Mouse (Mus musculus) liver, embryonic 12.5 days (tissue): ENCODE measurements around the gene Ubxn4. TPM values are rescaled to one million over a fixed set of nuclear protein-coding genes. Genes with fewer than 3 reads are reported as not detected.
"Not testable (repeated sequence)": the region's sequence is repeated elsewhere in the genome, so short reads cannot be mapped to it uniquely, and the experiment has no call there.

Source experiments
- ATAC-seq: fragments of 200-750 bp; cut with Nextera tagmentation; 2 replicates; pipeline ENCODE4 v1.8.0; 2017; ENCODE audit warnings: moderate number of reproducible peaks, mild to moderate bottlenecking, moderate library complexity
- H3K27ac ChIP-seq: fragments of 300-500 bp; sonication (generic); 2 replicates; pipeline ENCODE4 v1.5.1; 2016; ENCODE audit warnings: mild to moderate bottlenecking
- H3K27me3 ChIP-seq: fragments of 300-500 bp; sonication (generic); replicated peaks from 2 replicates; pipeline ENCODE4 v1.6.1; 2016; ENCODE audit warnings: mild to moderate bottlenecking, moderate library complexity
- H3K36me3 ChIP-seq: fragments of 300-500 bp; sonication (generic); 2 replicates; pipeline ENCODE4 v1.6.1; 2016; ENCODE audit warnings: mild to moderate bottlenecking, moderate library complexity
- H3K4me1 ChIP-seq: fragments of 300-500 bp; sonication (generic); 2 replicates; pipeline ENCODE4 v1.6.1; 2016
- H3K4me2 ChIP-seq: fragments of 300-500 bp; sonication (generic); 2 replicates; pipeline ENCODE4 v1.6.1; 2016; ENCODE audit warnings: mild to moderate bottlenecking, moderate library complexity
- H3K4me3 ChIP-seq: fragments of 300-500 bp; sonication (generic); 2 replicates; pipeline ENCODE4 v1.5.1; 2016; ENCODE audit warnings: mild to moderate bottlenecking, moderate library complexity
- H3K9ac ChIP-seq: fragments of 300-500 bp; sonication (generic); 2 replicates; pipeline ENCODE4 v1.6.1; 2016; ENCODE audit warnings: mild to moderate bottlenecking, moderate library complexity
- H3K9me3 ChIP-seq: fragments of 300-500 bp; sonication (generic); replicated peaks from 2 replicates; pipeline ENCODE4 v1.6.1; 2016; ENCODE audit warnings: mild to moderate bottlenecking, moderate library complexity
- WGBS: fragments of 180-500 bp; shearing (Covaris S2); methylation state at CpG from one replicate; pipeline ENCODE4 v1.1.7; 2016; ENCODE audit not compliant: insufficient replicate concordance; 5-methylcytosine and 5-hydroxymethylcytosine counted together
- polyA plus RNA-seq: library from polyadenylated mRNA; unstranded; fragments of >200 nt; fragmentation: Nextera tagmentation; extraction: Ambion mirVana; gene quantifications from 2 replicates; pipeline ENCODE4 v1.2.1, GENCODE M21; 2016

Ubxn4 gene
- polyA plus RNA-seq, 1 experiment from 2014 or later, result 43.1 TPM

DNA sequence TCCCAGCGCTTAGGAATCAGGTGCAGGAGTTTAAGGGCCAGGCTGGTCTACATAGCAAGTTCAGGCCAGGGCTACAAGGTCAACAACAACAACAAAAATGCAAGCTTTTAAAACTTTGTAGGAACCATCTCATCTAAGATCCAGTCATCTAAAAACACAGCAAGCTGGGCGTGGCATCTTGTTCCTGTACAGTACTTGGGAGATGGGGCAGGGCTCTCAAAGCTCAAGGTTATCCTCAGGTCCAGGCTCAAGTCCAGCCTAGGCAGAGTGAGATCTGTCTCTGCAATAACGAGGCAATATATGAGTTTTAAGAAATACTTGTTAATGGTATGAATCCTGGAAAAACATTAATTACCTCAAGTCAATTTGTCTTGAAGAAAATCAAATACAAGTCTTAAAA lies 34.8 kb downstream of the Ubxn4 start:
- peaks cover 6% of the 10 kb centered on the region for H3K4me1 ChIP-seq
- no peaks in the 10 kb centered on the region for H3K9me3 ChIP-seq
- no peak overlapping the region for H3K27ac ChIP-seq
- no peaks in the 10 kb centered on the region for H3K27me3 ChIP-seq
- no peak overlapping the region for H3K4me2 ChIP-seq
- no peak overlapping the region for H3K9ac ChIP-seq
- H3K4me3 ChIP-seq, result no peak overlapping the region
- WGBS, result 85% methylated on average over 3 of the region's 3 CpGs
- ATAC-seq, result no peak
- peaks cover 75% of the 10 kb centered on the region for H3K36me3 ChIP-seq

DNA sequence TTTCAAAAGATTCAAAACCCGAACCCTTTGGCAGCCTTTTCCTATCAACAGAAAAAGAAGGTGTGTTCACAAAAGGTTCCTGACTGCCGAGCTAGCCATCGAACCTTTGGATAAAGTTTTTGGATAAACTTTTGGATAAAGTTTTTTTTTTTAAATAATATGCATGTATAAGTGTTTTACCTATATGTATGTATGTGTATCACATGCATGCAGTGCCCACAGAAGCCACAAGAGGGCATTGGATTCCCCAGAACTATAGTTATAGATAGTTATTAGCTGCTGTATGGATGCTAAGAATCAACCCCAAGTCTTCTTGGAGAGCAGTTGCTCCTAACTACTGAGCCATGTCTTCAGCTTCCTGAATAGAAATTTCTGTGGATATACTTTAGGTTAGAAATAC lies 38.0 kb downstream of the Ubxn4 start:
- no peak overlapping the region for H3K4me3 ChIP-seq
- no peak overlapping the region for H3K9ac ChIP-seq
- H3K27ac ChIP-seq, result no peak overlapping the region
- H3K27me3 ChIP-seq, result no peaks in the 10 kb centered on the region
- no peak for ATAC-seq
- H3K4me2 ChIP-seq, result no peak overlapping the region
- no peaks in the 10 kb centered on the region for H3K4me1 ChIP-seq
- no peaks in the 10 kb centered on the region for H3K9me3 ChIP-seq
- H3K36me3 ChIP-seq, result peaks cover 44% of the 10 kb centered on the region
- 79% methylated on average over 3 of the region's 3 CpGs for WGBS

DNA sequence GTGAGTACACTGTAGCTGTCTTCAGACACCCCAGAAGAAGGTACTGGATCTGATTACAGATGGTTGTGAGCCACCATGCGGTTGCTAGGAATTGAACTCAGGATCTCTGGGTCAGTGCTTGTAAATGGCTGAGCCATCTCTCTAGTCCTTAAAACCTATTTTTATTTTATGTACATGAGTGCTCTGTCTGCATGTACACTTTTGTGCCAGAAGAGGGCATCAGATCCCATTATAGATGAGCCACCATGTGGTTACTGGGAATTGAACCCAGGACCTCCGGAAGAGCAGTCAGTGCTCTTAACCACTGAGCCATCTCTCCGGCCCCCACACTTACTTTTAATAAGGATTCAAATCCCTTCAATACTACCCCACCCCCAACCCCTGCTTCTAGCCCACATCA lies 39.2 kb downstream of the Ubxn4 start:
- Histone ChIP-seq H3K4me2 (no peak overlapping the region), H3K4me1 (no peaks in the 10 kb centered on the region), H3K27me3 (no peaks in the 10 kb centered on the region), H3K27ac (no peak overlapping the region), H3K36me3 (peaks cover 32% of the 10 kb centered on the region), H3K9ac (no peak overlapping the region), H3K9me3 (no peaks in the 10 kb centered on the region), H3K4me3 (no peak overlapping the region)
- no peak for ATAC-seq
- 82% methylated on average over 3 of the region's 3 CpGs for WGBS

DNA sequence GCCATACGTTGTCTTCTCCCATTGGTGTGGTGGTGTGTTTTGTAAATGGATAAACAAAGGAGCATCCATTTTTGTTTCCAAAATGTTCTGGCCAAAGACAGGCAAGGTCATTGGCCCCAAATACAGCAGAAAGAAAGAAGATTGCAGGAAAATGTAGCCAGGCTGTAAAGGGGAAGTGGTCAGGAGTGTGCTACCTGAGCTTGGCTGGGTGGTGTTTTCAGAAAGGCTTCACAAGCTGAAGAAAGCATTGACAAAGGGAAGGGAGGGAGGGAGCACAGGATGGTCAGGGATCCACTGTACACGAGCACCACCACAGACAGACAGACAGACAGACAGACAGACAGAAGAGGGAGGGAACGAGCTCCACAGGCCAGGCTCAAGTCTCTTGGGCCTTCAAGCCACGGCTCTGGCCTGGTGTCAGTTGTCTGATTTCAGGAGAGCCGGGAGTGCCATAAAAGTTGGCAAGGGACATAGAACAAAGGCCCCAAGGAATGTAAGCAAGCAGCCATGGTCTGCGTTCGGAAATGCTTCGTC lies 40.5 kb downstream of the Ubxn4 start:
- H3K4me2 ChIP-seq, result no peak overlapping the region
- no peak overlapping the region for H3K27ac ChIP-seq
- H3K36me3 ChIP-seq, result peaks cover 20% of the 10 kb centered on the region
- no peak for ATAC-seq
- H3K4me1 ChIP-seq, result no peaks in the 10 kb centered on the region
- 79% methylated on average over 8 of the region's 8 CpGs for WGBS
- no peaks in the 10 kb centered on the region for H3K27me3 ChIP-seq
- H3K9me3 ChIP-seq, result no peaks in the 10 kb centered on the region
- H3K4me3 ChIP-seq, result no peak overlapping the region
- no peak overlapping the region for H3K9ac ChIP-seq

DNA sequence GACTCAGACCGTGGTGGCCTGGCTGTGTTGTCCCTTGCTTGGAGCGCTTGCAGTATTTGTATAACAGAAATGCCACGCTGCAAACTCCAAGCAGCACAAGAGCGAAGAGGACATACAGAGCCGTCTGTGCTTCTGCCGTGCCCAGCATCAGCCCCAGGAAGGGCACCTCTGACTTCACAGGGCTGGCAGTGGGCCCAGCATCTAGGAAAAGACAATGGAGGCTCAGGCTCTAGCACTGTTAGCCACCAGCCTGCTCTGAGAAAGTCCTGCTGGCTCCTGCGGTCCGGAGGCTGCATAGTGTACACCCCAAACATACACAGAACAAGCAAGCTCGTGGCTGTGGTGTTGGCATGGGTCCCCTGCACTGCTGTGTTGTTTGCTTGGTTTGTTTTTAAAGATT lies 41.4 kb downstream of the Ubxn4 start:
- no peak overlapping the region for H3K27ac ChIP-seq
- peaks cover 11% of the 10 kb centered on the region for H3K36me3 ChIP-seq
- 78% methylated on average over 9 of the region's 9 CpGs for WGBS
- H3K9me3 ChIP-seq, result no peaks in the 10 kb centered on the region
- no peak for ATAC-seq
- H3K4me3 ChIP-seq, result no peak overlapping the region
- no peak overlapping the region for H3K9ac ChIP-seq
- no peak overlapping the region for H3K4me2 ChIP-seq
- H3K27me3 ChIP-seq, result no peaks in the 10 kb centered on the region
- H3K4me1 ChIP-seq, result no peaks in the 10 kb centered on the region

DNA sequence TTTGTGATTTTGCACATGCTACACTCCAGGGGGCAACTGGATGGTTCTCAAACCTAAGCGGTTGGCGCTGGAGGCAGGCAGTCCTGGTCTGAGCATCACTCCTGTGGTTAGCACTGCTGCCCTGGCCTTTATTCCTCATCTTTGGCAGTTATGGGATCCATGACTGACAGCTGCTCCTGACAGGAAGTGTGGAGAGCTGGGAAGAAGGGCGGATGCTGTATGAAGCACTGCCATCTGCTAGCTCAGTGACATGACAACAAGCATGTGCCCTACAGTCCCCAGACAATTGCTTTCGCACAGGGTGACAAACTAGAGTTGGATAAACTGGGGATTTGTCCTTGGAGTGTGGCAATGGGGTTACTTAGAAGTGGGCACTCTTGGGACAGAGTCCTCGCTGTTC lies 46.5 kb downstream of the Ubxn4 start:
- H3K27me3 ChIP-seq, result no peaks in the 10 kb centered on the region
- 82% methylated on average over 5 of the region's 5 CpGs for whole genome bisulfite sequencing
- H3K9me3 ChIP-seq, result no peaks in the 10 kb centered on the region
- H3K9ac ChIP-seq, result no peak overlapping the region
- no peak overlapping the region for H3K4me3 ChIP-seq
- H3K4me2 ChIP-seq, result no peak overlapping the region
- H3K36me3 ChIP-seq, result no peaks in the 10 kb centered on the region
- no peak for ATAC-seq
- no peak overlapping the region for H3K27ac ChIP-seq
- H3K4me1 ChIP-seq, result no peaks in the 10 kb centered on the region

DNA sequence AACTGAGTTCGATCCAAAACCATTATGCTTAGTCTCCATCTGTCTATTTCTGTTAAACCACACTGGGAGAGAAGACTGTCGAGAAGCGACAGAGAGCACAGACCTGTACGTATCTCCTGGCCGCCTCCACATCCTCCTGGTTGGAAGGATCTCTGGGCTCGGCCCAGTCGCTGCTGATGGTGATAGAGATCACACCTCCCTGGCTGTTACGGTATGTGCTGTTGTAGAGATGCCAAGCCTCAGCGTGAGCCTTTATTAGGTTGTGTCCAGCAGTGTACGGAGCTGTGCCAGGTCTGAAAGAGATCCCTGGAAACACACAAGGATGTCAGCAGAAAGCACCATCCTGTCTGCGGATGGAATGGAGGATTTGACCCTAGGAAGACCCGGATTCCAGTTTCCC lies 49.8 kb downstream of the Ubxn4 start:
- 74% methylated on average over 12 of the region's 12 CpGs for WGBS

DNA sequence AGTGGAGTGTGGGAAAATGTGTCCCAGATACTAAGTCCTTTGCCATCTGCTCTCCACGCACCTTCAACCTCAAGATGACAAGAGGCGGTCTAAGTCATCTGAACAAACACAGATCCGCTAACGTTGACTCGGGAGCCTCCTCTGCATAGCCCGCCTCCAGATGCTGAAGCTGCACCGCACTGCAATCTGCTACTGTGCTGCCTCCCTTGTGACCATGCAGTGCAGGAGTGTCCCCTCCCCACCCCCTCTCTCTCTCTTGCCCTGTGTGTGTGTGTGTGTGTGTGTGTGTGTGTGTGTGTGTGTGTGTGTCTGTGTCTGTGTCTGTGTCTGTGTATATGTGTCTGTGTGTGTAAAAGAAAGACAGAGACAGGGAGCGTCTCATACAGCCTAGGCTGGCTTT lies 51.5 kb downstream of the Ubxn4 start:
- H3K4me3 ChIP-seq, result no peak overlapping the region
- no peak overlapping the region for H3K27ac ChIP-seq
- no peaks in the 10 kb centered on the region for H3K9me3 ChIP-seq
- 69% methylated on average over 8 of the region's 8 CpGs for WGBS
- no peaks in the 10 kb centered on the region for H3K36me3 ChIP-seq
- no peaks in the 10 kb centered on the region for H3K4me1 ChIP-seq
- H3K27me3 ChIP-seq, result no peaks in the 10 kb centered on the region
- no peak overlapping the region for H3K4me2 ChIP-seq
- no peak for ATAC-seq
- no peak overlapping the region for H3K9ac ChIP-seq

More for the DNA sequence above, 49.8 kb downstream of the Ubxn4 start:
- no peak overlapping the region for H3K4me3 ChIP-seq
- no peaks in the 10 kb centered on the region for H3K36me3 ChIP-seq
- no peak overlapping the region for H3K9ac ChIP-seq
- ATAC-seq, result no peak
- no peaks in the 10 kb centered on the region for H3K9me3 ChIP-seq
- no peak overlapping the region for H3K4me2 ChIP-seq
- no peaks in the 10 kb centered on the region for H3K4me1 ChIP-seq
- no peaks in the 10 kb centered on the region for H3K27me3 ChIP-seq
- no peak overlapping the region for H3K27ac ChIP-seq

DNA sequence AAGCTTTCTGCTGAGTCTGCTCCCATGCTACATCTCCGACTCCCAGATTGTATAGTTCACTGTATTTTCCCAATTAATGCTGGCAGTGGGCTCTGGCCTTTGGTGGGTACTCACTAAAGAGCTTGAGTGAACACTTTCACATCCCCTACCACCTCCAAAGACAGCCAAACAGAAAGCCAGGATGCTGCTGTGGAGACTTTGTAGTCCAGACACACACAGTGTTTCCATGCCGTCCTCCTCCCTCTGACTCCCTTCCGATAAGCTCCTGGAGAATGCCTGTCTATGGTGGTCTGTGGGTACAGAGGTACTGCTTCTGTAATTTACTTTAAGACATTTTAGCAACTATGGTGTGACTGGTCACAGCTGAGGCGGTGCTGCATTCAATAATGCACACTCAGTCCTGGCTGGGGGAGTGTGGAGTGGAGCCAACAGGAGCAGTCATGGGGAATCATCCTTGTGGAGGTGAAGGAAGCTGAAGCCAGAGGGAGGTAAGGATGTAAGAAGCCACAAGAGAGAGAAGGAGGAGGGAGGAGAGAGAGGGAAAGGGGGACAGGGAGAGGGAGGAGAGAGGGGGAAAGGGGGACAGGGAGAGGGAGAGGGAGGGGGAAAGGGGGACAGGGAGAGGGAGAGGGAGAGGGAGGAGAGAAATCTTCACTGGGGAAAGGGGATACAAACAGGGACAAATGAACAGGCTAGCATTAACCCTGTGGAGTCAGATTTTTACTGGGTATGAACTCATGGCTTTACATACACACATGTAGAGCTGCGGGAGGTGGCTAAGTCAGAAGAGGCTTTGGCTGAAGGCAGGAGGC lies 52.2 kb downstream of the Ubxn4 start:
- ATAC-seq, result no peak
- no peak overlapping the region for H3K27ac ChIP-seq
- WGBS, result 74% methylated on average over 5 of the region's 5 CpGs
- no peak overlapping the region for H3K4me2 ChIP-seq
- H3K4me3 ChIP-seq, result no peak overlapping the region
- no peaks in the 10 kb centered on the region for H3K9me3 ChIP-seq
- H3K4me1 ChIP-seq, result no peaks in the 10 kb centered on the region
- H3K9ac ChIP-seq, result no peak overlapping the region
- no peaks in the 10 kb centered on the region for H3K27me3 ChIP-seq
- H3K36me3 ChIP-seq, result no peaks in the 10 kb centered on the region

DNA sequence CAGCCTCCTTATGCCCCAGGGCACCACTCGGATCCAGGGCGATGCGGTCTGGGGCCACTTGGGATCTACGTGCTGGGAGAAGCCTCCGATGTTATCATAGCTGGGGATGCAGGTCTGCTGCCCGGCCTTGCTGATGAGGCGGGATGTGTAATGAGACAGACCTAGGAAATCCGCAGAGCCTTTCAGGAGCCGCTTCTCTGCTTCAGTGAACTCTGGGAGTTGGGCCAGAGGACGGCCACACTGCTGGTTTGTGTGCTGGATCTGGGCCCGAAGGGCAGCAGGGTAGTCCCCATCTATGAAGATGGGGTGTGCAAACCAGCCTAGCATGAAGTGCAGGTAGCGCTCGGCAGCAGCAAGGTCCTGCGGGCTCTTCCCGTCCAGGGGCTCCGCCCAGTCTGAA lies 60.1 kb downstream of the Ubxn4 start:
- ATAC-seq, result no peak
- H3K9ac ChIP-seq, result no peak overlapping the region
- no peak overlapping the region for H3K27ac ChIP-seq
- H3K27me3 ChIP-seq, result no peaks in the 10 kb centered on the region
- H3K9me3 ChIP-seq, result no peaks in the 10 kb centered on the region
- no peak overlapping the region for H3K4me2 ChIP-seq
- no peaks in the 10 kb centered on the region for H3K4me1 ChIP-seq
- H3K36me3 ChIP-seq, result no peaks in the 10 kb centered on the region
- H3K4me3 ChIP-seq, result no peak overlapping the region
- WGBS, result 86% methylated on average over 16 of the region's 16 CpGs

DNA sequence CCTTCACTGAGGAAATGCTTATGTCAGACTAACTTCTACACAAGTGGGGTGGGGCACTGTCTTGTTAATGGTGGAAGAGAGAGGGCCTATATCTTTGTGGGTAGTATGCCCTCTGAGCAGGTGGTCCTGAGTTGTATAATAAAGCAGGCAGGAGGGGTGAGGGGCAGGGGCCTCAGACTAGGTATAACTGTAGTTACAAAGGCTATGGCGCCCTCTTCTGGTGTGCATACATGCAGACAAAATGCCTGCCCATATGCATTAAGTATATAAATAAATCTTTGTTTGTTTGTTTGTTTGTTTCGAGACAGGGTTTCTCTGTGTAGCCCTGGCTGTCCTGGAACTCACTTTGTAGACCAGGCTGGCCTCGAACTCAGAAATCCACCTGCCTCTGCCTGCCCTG lies 65.3 kb downstream of the Ubxn4 start:
- no peak for ATAC-seq
- no peaks in the 10 kb centered on the region for H3K36me3 ChIP-seq
- no peak overlapping the region for H3K9ac ChIP-seq
- H3K4me1 ChIP-seq, result no peaks in the 10 kb centered on the region
- H3K4me2 ChIP-seq, result no peak overlapping the region
- 57% methylated on average over 3 of the region's 3 CpGs for WGBS
- no peaks in the 10 kb centered on the region for H3K9me3 ChIP-seq
- no peak overlapping the region for H3K27ac ChIP-seq
- no peak overlapping the region for H3K4me3 ChIP-seq
- H3K27me3 ChIP-seq, result no peaks in the 10 kb centered on the region

DNA sequence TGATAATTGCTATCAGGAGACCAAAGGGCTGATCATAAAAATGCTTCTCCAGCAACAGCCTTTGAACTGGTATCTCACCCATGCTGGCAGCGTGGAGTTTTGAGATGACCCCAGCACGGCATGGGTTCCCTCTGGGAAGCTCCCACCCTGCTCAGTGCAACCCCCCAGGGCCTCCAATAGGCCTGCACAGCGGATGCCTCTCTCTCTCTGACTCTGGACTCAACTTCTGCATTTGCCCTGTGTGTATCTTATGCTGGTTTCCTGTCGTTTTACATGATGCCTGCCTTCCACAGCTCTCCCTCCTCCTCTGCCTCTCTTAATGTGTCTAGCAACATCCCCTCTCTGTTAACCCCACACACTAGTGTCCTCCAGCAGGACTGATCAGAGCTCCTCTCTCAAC lies 70.9 kb downstream of the Ubxn4 start:
- H3K27me3 ChIP-seq, result no peaks in the 10 kb centered on the region
- no peaks in the 10 kb centered on the region for H3K9me3 ChIP-seq
- no peak overlapping the region for H3K27ac ChIP-seq
- H3K4me2 ChIP-seq, result no peak overlapping the region
- H3K36me3 ChIP-seq, result no peaks in the 10 kb centered on the region
- WGBS, result 14% methylated on average over 4 of the region's 4 CpGs
- ATAC-seq, result no peak; the same call in 1 of the 2 replicates
- no peak overlapping the region for H3K9ac ChIP-seq
- H3K4me3 ChIP-seq, result no peak overlapping the region
- H3K4me1 ChIP-seq, result no peaks in the 10 kb centered on the region

DNA sequence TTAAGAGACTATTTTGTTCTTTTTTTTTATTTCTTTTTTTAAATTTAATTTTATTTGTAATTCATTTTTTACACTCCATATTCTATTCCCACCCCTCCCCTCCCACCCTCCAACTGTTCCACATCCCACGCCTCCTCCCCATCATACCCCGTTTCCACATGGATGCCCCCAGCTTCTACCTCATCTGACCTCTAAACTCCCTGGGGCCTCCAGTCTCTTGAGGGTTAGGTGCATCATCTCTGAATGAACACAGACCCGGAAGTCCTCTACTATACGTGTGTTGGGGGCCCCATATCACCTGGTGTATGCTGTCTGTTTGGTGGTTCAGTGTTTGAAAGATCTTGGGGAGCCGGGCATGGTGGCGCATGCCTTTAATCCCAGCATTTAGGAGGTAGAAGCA lies 75.5 kb downstream of the Ubxn4 start:
- WGBS, result 84% methylated on average over 6 of the region's 6 CpGs
- ATAC-seq, H3K9me3 ChIP-seq: not testable (repeated sequence)

More for the DNA sequence above, 75.5 kb downstream of the Ubxn4 start:
- H3K4me1 ChIP-seq, result peaks cover 18% of the 10 kb centered on the region
- not testable (repeated sequence) for H3K4me3 ChIP-seq, H3K27ac ChIP-seq, H3K36me3 ChIP-seq, H3K9ac ChIP-seq, H3K4me2 ChIP-seq, H3K27me3 ChIP-seq
